Mouse (Mus musculus) MN1 (cell line): ENCODE measurements around the gene 1110008L16Rik.
"Not testable (repeated sequence)": the region's sequence is repeated elsewhere in the genome, so short reads cannot be mapped to it uniquely, and the experiment has no call there.

Experiments
- DNase-seq: peaks from one replicate; pipeline ENCODE4 v3.0.0-alpha.2; 2016; ENCODE audit warnings: low spot score

The 1110008L16Rik gene

DNA sequence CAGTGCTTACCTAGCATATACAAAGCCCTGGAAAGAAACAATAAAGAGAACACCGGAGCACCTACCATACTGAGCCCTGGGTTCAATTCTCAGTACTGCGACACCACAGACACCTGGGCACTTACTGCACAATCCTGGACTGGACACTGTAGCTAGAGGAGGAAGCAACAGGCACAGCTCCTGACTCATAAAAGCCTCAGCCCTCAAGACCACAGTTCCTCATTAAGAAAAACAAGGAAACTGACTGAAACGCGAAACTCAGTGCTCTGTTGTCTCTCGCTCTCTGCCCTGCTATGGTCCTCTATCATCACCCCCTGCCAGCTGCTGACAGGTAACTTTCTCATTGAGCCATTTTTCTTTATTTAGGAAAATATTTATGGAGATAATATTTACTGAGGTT is at the start of gene 1110008L16Rik:
TSS of gene 1110008L16Rik (plus strand) at position 242 of the 400 bp plus-strand sequence.
- DNase-seq: no peak

DNA sequence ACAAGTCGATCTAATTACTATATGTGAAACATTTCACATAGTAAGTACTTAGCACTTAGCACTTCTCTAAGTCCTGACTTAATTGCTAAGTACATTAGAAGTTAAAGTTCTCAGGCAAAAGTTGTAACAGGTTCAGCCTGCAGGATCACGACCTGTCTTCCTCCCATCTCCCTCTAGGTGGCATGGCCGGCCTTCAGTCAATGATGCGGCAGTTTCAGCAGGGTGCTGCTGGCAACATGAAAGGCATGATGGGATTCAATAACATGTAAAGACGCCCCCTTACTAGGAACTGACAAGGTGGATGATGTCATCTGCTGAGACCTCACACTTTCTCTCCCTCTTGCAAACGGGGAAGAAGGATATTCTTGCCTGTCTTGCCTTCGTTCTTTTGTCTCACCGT is 37.4 kb upstream of the 1110008L16Rik start:
- DNase-seq: not testable (repeated sequence)

DNA sequence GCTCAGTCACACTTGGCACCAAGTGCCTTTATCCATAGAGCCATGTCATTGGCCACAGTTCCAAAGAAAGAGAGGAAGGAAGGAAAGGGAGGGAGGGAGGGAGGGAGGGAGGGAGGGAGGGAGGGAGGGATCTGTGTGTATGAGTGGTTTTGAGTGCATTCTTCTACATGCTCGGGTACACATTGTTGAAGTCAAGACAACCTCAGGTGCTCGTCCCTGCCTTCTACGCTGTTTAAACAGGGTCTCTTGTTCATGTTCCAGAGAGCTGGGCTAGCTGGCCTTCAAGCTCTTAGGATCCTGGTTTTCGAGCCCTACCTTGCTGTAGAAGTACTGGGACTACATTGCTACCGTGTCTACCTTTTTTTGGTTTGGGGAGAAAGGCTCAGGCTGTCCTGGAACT is 36.0 kb upstream of the 1110008L16Rik start:
- DNase-seq: not testable (repeated sequence)

DNA sequence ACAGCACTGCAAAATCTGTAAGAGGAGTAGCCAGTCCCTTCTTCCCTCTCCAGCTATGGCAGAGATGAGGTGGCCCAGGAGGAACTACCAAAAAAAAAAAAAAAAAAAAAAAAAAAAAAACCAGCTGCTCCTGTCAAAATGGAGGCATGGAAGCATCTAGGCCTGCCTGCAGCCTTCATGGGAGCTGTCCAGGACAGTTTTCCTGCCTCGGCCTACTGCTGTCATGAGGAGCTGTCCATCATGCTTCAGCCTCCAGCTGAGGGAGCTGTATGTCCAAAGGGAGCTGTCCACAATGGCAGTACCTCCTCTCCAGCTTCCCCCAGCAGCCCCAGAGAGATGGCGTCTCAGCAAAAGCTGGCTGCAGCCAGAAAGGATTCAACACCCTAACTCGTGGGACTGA is 27.1 kb upstream of the 1110008L16Rik start:
- no peak for DNase-seq

DNA sequence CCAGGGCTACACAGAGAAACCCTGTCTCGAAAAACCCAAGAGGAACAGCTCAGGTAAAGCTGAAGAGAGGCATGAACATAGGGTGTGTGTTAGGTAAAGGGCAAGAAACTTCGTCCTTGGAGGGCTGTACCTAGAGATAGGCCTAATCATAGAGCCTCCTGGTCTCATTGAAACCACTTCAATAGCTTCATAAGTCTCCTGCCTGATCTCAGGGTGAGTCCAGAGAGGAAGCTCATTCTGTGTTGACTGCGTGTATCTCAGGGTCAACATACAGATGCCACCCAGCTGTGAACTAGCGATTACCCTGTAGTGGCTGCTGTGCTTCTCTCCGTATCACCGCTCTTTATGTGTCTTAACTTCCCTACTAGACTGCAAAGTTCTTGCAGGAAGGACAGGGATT is 21.8 kb upstream of the 1110008L16Rik start:
- not testable (repeated sequence) for DNase-seq

DNA sequence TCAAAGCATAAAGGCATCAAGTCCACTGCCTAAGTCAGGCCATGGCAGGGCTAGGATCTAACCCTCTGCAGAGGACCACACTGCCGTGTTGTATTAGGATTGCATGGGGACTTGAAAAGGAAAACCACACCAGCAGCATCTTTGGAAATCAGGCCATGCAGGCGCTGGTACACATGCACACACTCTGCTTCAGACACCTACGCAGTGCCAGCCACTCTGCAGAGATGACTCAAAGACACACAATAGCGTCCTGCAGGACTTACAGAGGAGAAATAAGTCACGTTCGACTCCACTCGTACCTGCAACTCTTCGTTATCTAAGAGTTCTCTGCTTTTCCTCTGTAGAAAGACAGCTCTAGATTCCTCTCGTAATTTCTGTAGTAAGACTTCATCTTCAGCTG is 1.3 kb upstream of the 1110008L16Rik start:
- DNase-seq: no peak

DNA sequence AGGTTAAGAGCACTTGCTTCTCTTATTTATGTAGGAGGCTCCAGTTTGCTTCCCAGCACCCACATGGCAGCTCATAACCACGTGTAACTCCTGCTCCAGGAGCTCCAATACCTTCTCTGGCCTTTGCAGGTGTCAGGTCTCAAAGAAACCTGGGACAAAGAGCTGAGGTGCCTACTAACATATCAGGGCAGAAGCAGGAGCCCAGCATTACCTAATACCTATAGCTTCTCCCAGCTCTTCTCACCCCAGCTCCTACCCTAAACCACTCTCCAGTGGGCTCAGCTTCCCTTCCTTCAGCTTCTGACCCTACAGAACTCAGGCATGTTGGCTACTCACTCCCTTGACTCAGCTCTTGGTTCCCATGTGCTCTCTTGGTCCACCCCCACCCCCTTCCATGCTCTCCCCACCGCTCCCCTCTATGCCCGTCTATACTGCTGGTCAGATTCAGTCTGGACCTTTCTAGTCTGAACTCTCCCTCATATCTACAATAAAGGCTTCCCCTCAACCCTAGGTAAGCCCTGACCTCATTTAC is 1.5 kb downstream of the 1110008L16Rik start:
- no peak for DNase-seq

DNA sequence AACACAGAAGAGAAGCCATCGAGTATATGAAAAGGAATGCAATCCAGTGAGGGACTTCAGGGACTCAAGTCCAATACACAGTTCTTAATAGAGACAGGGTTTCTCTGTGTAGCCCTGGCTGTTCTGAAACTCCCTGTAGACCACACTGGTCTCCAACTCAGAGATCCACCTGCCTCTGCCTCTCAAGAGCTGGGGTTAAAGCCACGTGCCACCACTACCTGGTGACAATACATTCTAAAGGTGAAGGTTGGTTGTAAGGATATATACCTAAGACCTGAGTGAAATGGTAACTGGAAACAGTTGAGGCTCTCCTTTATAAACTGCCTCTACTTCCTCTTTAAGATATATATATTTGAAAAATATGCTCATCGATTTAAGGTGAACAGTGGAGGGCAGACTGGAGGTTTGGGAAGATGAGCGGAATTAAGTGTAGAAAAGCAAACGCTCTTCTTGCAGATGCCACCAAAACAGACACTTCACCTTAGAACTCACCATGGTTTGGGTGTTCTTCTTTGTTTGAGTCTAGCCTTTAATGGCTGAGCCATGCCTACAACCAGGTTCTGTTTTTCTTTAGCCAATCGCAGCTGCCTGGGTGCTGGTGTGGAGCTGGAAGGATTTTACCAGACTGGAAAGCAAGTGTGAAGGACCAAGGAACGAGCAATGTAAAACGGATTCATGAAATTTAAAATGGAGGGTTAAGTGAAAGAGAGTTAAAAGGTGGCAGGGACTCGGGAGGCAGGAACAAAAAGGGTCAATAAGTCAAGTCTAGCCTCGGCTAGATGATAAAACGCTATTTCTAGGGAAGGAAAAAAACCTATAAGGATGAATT is 2.3 kb downstream of the 1110008L16Rik start:
- peak; percentile 11 for DNase-seq

DNA sequence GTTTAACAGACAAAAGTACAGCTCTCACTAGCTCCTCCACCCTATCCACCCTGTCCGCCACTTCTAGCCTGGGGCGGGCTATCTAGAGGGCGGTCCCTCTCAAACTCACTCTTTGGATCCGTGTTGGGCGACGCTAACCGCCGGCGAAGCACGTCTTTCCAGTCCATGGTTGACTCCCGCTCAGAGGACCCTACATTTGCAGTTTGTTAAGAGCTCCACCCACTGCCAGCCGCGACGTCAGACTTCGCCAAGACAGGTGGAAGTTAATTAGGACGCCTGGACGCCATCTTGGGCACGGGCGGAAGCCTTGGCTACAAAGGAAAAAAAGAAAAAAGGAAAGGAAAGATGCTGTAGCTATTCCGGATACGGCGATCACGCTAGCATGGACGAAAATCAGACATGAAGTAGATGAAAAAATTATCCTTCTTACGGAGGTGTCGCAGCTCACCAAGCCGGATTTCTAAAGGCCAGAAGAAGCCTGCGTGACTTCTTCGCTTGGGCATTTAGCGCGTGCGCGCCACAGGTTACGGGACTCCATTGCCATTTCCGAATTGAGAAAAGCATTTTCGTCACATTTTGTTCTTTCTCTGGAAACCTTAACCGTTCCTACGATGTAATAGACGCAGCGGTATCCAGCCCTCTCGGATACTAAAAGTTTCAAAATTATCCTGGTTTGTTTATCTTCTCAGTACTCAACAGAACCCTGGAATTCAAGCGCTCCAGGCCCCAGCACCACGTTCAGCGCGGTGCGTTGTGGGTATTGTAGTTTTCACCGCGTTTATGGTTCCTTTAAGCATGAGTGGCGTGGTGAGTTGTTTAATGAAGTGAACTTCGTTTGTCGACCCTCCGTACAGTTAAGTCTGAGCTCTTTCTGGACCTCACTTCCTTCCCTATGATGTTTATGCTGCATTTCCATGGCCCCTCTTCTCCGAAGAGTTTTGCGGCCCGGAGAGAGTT is 3.4 kb downstream of the 1110008L16Rik start, which contains the start of gene Ppp2r3c:
TSS of gene Ppp2r3c (minus strand) at position 514 of the 957 bp plus-strand sequence.
- peak; percentile 94 for DNase-seq

DNA sequence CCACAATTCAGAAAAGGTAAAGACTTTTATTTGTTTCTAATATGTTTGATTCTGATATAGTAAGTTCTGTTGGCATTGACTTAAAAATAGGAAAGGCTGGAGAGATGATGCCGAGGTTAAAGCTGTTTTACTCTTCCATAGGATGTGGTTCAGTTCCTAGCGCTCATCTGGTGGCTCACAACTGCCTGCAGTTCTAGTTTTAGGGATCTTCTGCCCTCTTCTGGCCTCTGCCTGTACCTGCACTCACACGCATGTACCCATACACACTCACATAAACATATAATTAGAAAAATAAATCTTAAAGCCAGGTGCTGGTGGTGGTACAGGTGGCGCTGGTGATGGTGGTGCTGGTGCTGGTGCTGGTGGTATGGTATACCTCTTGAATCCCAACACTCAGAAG is 7.0 kb downstream of the 1110008L16Rik start:
- DNase-seq: no peak

DNA sequence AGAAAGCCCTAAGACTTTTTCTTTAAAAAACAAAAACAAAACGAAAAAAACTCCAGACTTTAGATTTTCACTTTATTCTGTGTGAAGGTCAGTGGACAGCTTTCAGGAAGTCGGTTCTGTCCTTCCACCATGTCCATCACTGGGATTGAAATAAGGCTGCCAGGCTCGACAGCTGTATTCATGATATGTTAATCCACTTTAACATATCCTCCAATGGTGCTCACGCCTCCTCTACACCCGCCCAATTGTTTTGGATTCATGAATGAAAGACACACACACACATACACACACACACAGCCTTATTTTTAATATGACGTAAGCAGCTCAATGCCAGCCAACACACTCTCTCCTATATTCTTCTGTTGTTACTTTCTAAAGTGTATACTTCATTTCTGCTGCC is 8.2 kb downstream of the 1110008L16Rik start:
- no peak for DNase-seq

DNA sequence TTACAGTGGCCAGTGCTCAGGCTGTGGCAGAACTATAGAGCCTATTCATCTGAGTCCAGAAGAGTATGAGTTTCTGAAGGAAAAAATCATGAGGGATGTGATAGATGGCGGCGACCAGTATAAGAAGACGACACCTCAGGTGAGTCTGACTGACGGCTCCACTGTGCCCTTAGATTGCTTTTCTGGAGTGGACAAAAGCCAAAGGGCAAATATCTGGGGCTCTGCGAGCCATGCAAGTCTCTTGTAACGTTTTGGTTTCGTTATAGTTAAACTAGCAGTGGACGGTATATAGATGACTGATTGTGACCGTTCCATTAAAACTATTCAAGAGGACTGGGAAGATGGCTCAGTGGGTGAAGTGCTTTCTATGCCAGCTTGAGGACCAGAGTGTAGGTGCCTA is 9.4 kb downstream of the 1110008L16Rik start:
- no peak for DNase-seq

DNA sequence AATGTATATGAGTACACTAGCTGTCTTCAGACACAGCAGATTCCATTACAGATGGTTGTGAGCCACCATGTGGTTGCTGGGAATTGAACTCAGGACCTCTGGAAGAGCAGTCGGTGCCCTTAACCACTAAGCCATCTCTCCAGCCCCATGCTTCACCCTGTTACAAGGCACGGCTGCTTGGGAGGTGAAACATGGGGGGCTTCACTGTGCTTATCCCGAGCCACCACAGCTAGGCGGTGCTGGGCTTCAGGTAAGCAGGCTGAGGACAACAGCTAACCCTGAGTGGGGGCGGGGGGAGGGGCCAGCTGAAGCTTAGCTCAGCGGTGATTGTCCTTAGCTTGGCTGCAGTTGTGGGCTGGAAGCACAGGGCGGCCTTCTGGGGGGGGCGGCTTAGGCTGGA is 10.1 kb downstream of the 1110008L16Rik start:
- DNase-seq: no peak

DNA sequence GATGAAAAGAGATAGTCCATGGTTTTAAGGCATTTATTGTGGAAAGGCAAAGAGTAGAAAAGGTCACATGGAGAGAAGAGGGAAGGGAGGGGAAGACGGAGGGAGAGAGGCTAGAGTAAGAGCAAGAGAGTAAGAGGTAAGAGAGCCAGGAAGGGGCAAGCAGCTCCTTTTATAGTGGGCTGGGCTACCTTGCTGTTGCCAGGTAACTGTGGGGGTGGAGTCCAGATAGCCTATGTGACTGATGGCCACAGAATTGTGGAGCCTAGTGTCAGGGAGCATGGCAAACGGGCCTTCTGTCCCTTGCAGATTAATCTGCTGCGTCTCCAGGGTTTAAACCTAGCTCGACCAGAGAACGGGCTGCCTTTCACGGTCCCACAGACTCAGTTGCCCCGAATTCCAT is 12.5 kb downstream of the 1110008L16Rik start:
- DNase-seq: no peak

DNA sequence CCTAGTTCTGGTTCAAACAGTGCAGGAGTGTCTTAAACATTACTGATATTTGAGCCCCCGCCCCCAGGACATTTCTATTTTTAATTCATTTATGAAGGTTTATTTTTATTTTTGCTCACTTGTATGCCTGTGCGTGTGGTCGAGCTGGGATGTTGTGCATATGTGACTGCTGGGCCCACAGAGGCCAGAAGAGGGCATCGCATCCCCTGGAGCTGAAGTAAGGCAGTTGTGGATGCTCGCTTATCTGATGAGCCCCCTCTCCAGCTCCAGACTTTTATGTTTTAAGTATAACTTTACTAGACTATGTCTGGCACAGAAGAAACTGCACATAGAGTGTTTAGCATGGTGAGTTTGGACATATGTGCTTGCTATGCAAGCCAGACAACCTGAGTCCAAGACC is 14.5 kb downstream of the 1110008L16Rik start:
- DNase-seq: no peak

DNA sequence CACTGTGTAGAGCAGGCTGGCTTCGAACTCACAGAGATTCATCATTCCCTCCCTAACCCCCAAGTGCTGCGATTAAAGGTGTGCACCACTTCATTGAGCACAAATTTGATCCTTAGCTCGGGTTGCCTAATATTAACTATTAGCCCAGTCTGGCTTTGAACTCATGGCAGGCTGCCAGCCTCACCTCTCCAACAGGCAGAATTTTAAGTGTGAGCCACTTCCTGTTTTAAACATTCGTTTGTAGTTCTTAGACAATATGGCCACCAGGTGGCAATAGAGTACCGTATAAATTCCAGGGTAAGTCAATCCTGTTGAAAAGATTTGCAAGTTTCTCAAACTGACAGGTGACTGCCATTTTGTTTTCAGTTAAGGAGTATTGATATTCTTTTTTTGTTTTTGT is 15.8 kb downstream of the 1110008L16Rik start:
- DNase-seq: peak; percentile 88

DNA sequence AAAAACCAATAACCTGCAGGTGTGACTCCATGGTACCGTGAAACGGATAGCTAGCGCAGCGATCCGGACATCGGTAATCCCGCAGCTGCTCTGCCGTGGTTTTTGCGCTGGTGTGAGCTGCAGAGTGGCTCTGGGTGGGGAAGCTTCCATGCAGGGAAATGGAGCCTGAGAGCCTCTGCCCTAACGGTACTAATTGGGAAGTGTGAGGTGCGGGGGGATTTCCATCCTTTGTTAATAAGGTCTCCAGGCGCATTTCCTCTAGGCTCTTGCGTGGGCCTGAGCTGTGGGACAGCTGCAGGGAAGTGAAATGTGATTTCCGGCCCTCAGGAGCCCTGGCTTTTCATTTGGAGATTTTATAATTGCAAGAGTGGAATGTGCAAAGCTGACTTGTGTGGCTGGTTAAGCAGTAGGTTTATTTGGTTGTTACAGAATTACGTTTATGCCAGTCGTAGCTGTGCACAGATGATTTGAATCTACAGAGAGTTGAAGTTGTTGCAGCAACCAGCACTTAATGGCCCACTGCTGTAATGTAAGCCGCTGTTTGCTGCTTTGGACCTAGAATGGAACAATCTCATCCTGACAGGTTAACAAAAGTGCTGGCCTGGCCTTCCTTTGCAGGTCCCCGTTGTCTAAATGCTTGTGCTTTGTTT is 22.4 kb downstream of the 1110008L16Rik start:
- DNase-seq: no peak

DNA sequence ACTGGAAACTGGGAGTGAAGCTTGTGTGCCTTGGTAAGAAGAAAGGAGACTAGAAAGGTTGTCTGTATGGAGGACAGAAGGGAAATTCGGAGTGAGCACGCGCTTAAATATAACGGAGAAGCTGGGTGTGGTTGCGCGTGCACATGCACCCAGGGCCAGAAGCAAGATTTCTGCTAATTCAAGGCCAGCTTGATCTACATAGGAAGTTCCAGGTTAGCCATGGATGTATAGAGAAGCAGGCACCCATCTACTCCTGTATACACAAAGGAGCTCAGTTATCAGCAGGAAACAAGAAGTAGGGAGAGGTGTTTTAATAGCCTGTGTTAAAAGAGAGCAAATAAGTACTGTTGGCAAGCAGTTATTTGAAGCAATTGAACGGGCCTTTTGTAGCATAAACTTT is 26.3 kb downstream of the 1110008L16Rik start:
- no peak for DNase-seq

DNA sequence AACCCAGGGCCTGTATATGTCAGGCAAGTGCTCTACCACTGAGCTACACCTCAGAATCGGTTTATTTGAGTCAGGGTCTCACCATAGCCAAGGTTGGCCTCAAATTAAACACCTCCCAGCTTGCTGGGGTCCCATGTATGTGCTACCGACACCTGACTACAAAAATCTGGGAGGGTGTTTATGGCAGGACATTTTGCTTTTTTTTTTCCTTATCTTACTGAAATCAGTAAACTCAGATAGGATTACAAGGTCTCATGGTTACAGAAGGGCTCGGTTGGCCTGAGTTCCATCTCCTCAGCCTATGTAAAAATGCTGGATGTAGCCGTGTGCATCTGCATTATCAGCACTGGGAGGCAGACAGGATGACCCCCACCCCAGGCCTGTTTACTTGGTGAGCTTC is 29.4 kb downstream of the 1110008L16Rik start:
- DNase-seq: no peak

DNA sequence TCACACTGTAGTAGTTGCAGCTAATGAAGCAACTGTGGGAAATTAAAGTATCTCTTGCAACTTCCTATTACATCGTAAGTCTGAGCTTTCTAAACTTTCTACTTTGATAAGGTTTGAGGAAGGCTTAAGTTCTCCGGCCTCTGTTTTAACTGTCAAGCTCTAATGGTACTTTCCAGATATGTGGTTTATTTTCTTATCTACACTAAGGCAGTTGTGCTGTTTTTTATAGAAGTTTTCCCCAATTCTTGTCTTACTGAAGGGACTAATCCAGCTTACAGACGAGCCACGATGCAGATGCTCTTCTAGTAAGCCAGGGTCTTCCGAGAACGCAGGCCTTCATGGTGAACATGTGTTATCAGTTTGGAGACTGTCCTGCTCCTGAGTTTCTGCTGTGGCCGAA is 30.0 kb downstream of the 1110008L16Rik start:
- no peak for DNase-seq

DNA sequence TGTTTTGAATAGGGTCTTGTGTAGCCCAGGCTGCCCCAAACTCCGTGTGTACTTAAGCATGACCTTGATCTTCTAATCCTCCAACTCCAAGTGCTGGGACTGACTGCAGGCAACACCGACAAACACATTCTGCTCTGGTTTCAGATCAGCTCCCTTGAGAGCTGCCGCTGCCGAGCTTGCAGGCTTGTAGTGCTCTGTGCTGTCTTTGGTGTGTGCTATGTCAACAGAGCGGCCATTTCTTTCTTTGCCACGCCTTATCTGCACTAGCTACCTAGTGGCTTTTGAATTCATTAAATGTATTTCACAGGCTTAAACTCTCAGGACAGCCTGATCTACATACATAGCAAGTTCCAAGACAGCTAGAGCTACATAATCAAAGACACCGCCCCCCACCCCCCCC is 34.3 kb downstream of the 1110008L16Rik start:
- DNase-seq: no peak

DNA sequence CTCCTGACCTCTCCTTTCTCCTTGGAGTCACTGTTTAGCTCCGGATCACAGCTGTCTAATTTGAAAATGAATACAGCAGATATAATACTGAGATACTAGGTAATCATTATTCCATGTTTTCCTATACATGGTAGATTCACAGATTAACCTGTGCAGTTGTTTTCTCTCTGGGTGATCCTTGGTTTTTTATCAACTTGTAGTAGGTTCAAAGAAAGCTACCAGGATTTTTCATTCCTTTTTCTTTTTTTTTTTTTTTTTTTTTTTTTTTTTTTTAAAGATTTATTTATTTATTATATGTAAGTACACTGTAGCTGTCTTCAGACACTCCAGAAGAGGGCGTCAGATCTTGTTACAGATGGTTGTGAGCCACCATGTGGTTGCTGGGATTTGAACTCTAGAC is 39.1 kb downstream of the 1110008L16Rik start:
- DNase-seq: not testable (repeated sequence)
